Mouse (Mus musculus): ENCODE measurements around the gene Atp5g2. TPM values are rescaled to one million over a fixed set of nuclear protein-coding genes. Genes with fewer than 3 reads are reported as not detected.

Atp5g2 gene
- polyA plus RNA-seq (2016; fragmentation: Nextera tagmentation; extraction: Ambion mirVana), result 67.4 and 67.5 TPM in 2 replicates

GRCm38 (mm10) chr15:102672215-102673071 is at the start of gene Atp5g2:
Atp5g2 (minus strand) TSS chr15:102672352.
- Histone ChIP-seq H3K4me1 (peaks cover 36% of the 10 kb centered on the region), H3K4me3 (replicated peaks) (peak within 1 kb of the TSS; percentile 47), H3K9me3 (no peaks in the 10 kb centered on the region), H3K27me3 (no peaks in the 10 kb centered on the region), H3K27ac (peak within 1 kb of the TSS; percentile 99), H3K36me3 (replicated peaks) (peaks cover 13% of the 10 kb centered on the region), H3K4me2 (peak within 1 kb of the TSS; percentile 78), H3K9ac (peak within 1 kb of the TSS; percentile 74)
- 2% methylated on average over 37 of the region's 37 CpGs for WGBS
- ATAC-seq (ENCODE audit: low FRiP score), result no peak; the same call in 1 of the 2 replicates

GRCm38 (mm10) chr15:102721016-102721898 is 49.1 kb upstream of the Atp5g2 start:
- peak overlapping the region; percentile 66 for H3K4me3 ChIP-seq (replicated peaks)
- 21% methylated on average over 14 of the region's 14 CpGs for WGBS
- ATAC-seq (ENCODE audit: low FRiP score), result no peak
- no peaks in the 10 kb centered on the region for H3K27me3 ChIP-seq
- peak overlapping the region; percentile 66 for H3K9ac ChIP-seq
- H3K4me2 ChIP-seq, result peak overlapping the region; percentile 69
- no peak overlapping the region for H3K27ac ChIP-seq
- H3K36me3 ChIP-seq (replicated peaks), result peaks cover 17% of the 10 kb centered on the region
- H3K4me1 ChIP-seq, result peaks cover 14% of the 10 kb centered on the region
- no peaks in the 10 kb centered on the region for H3K9me3 ChIP-seq

GRCm38 (mm10) chr15:102716132-102716531 is 44.0 kb upstream of the Atp5g2 start:
- no peak overlapping the region for H3K27ac ChIP-seq
- no peaks in the 10 kb centered on the region for H3K27me3 ChIP-seq
- no peak for ATAC-seq (ENCODE audit: low FRiP score)
- H3K9ac ChIP-seq, result no peak overlapping the region
- no peak overlapping the region for H3K4me2 ChIP-seq
- peaks cover 61% of the 10 kb centered on the region for H3K36me3 ChIP-seq (replicated peaks)
- H3K4me3 ChIP-seq (replicated peaks), result no peak overlapping the region
- H3K4me1 ChIP-seq, result peaks cover 6% of the 10 kb centered on the region
- 67% methylated on average over 12 of the region's 12 CpGs for WGBS
- no peaks in the 10 kb centered on the region for H3K9me3 ChIP-seq

GRCm38 (mm10) chr15:102707736-102708269 is 35.7 kb upstream of the Atp5g2 start:
- Histone ChIP-seq H3K27ac (0 out of 2 replicates have a peak overlapping the region, but pooled peaks have one; percentile 31), H3K4me1 (peaks cover 17% of the 10 kb centered on the region), H3K27me3 (peaks cover 24% of the 10 kb centered on the region), H3K4me2 (no peak overlapping the region), H3K9ac (no peak overlapping the region), H3K9me3 (no peaks in the 10 kb centered on the region), H3K36me3 (replicated peaks) (peaks cover 58% of the 10 kb centered on the region), H3K4me3 (replicated peaks) (no peak overlapping the region)
- ATAC-seq (ENCODE audit: low FRiP score), result no peak; the same call in 1 of the 2 replicates
- 60% methylated on average over 6 of the region's 6 CpGs for WGBS

- WGBS, result 77% methylated on average over 7 of the region's 7 CpGs
- Histone ChIP-seq H3K9me3 (no peaks in the 10 kb centered on the region), H3K27me3 (peaks cover 27% of the 10 kb centered on the region), H3K27ac (0 out of 2 replicates have a peak overlapping the region, but pooled peaks have one; percentile 42), H3K4me3 (replicated peaks) (no peak overlapping the region), H3K4me1 (peaks cover 17% of the 10 kb centered on the region), H3K36me3 (replicated peaks) (peaks cover 42% of the 10 kb centered on the region), H3K4me2 (no peak overlapping the region), H3K9ac (no peak overlapping the region)
- no peak for ATAC-seq (ENCODE audit: low FRiP score)
Observed at GRCm38 (mm10) chr15:102705923-102706503, 33.9 kb upstream of the Atp5g2 start.

GRCm38 (mm10) chr15:102705226-102705894 is 33.2 kb upstream of the Atp5g2 start:
- Histone ChIP-seq H3K9ac (no peak overlapping the region), H3K4me2 (no peak overlapping the region), H3K27me3 (peaks cover 32% of the 10 kb centered on the region), H3K36me3 (replicated peaks) (peaks cover 36% of the 10 kb centered on the region), H3K9me3 (no peaks in the 10 kb centered on the region), H3K4me3 (replicated peaks) (no peak overlapping the region), H3K27ac (peak overlapping the region; percentile 42; the same call in 1 of the 2 replicates), H3K4me1 (peaks cover 17% of the 10 kb centered on the region)
- WGBS, result 50% methylated on average over 9 of the region's 9 CpGs
- ATAC-seq (ENCODE audit: low FRiP score), result no peak

GRCm38 (mm10) chr15:102704806-102705205 is 32.7 kb upstream of the Atp5g2 start:
- 66% methylated on average over 5 of the region's 5 CpGs for WGBS
- ATAC-seq (ENCODE audit: low FRiP score), result no peak
- peaks cover 21% of the 10 kb centered on the region for H3K4me1 ChIP-seq
- H3K9me3 ChIP-seq, result no peaks in the 10 kb centered on the region
- H3K4me3 ChIP-seq (replicated peaks), result no peak overlapping the region
- H3K4me2 ChIP-seq, result no peak overlapping the region
- 0 out of 2 replicates have a peak overlapping the region, but pooled peaks have one; percentile 42 for H3K27ac ChIP-seq
- peaks cover 38% of the 10 kb centered on the region for H3K27me3 ChIP-seq
- H3K9ac ChIP-seq, result no peak overlapping the region
- H3K36me3 ChIP-seq (replicated peaks), result peaks cover 30% of the 10 kb centered on the region

GRCm38 (mm10) chr15:102702972-102703371 is 30.8 kb upstream of the Atp5g2 start:
- no peak overlapping the region for H3K27ac ChIP-seq
- no peaks in the 10 kb centered on the region for H3K9me3 ChIP-seq
- H3K4me2 ChIP-seq, result no peak overlapping the region
- 94% methylated on average over 3 of the region's 3 CpGs for WGBS
- H3K4me3 ChIP-seq (replicated peaks), result no peak overlapping the region
- peaks cover 25% of the 10 kb centered on the region for H3K4me1 ChIP-seq
- peaks cover 13% of the 10 kb centered on the region for H3K36me3 ChIP-seq (replicated peaks)
- H3K27me3 ChIP-seq, result peaks cover 45% of the 10 kb centered on the region
- H3K9ac ChIP-seq, result no peak overlapping the region
- no peak for ATAC-seq (ENCODE audit: low FRiP score)

GRCm38 (mm10) chr15:102698193-102698592 is 26.0 kb upstream of the Atp5g2 start:
- H3K4me2 ChIP-seq, result no peak overlapping the region
- no peak overlapping the region for H3K27ac ChIP-seq
- H3K4me3 ChIP-seq (replicated peaks), result no peak overlapping the region
- no peak; the same call in 1 of the 2 replicates for ATAC-seq (ENCODE audit: low FRiP score)
- H3K27me3 ChIP-seq, result peaks cover 81% of the 10 kb centered on the region
- no peaks in the 10 kb centered on the region for H3K9me3 ChIP-seq
- 3% methylated on average over 11 of the region's 11 CpGs for WGBS
- H3K9ac ChIP-seq, result no peak overlapping the region
- H3K36me3 ChIP-seq (replicated peaks), result no peaks in the 10 kb centered on the region
- peaks cover 29% of the 10 kb centered on the region for H3K4me1 ChIP-seq

- H3K4me2 ChIP-seq, result no peak overlapping the region
Observed at GRCm38 (mm10) chr15:102696899-102697298, 24.7 kb upstream of the Atp5g2 start.

GRCm38 (mm10) chr15:102693600-102693999 is 21.4 kb upstream of the Atp5g2 start:
- Histone ChIP-seq H3K9ac (no peak overlapping the region), H3K36me3 (replicated peaks) (no peaks in the 10 kb centered on the region), H3K4me3 (replicated peaks) (peak overlapping the region; percentile 43), H3K27me3 (peaks cover 89% of the 10 kb centered on the region), H3K9me3 (no peaks in the 10 kb centered on the region), H3K27ac (peak overlapping the region; percentile 65; the same call in 1 of the 2 replicates), H3K4me2 (peak overlapping the region; percentile 64), H3K4me1 (peaks cover 35% of the 10 kb centered on the region)
- ATAC-seq (ENCODE audit: low FRiP score), result peak; percentile 57
- WGBS, result under 1% methylated on average over 11 of the region's 11 CpGs

More at GRCm38 (mm10) chr15:102696899-102697298, 24.7 kb upstream of the Atp5g2 start:
- peaks cover 39% of the 10 kb centered on the region for H3K4me1 ChIP-seq
- H3K9me3 ChIP-seq, result no peaks in the 10 kb centered on the region
- peaks cover 88% of the 10 kb centered on the region for H3K27me3 ChIP-seq
- ATAC-seq (ENCODE audit: low FRiP score), result no peak
- H3K9ac ChIP-seq, result no peak overlapping the region
- H3K4me3 ChIP-seq (replicated peaks), result no peak overlapping the region
- WGBS, result 30% methylated on average over 3 of the region's 3 CpGs
- H3K36me3 ChIP-seq (replicated peaks), result no peaks in the 10 kb centered on the region
- no peak overlapping the region for H3K27ac ChIP-seq
